Comparison of ENCODE assay signal across 22 mouse cellular contexts in genomic region chr11:93005991-93006390, GRCm38 (mm10).
DNase-seq lines count a peak whose midpoint lies in the region; ATAC-seq and TF ChIP-seq lines count a peak whose summit lies in the region.
"Had no signal": no experiment of that assay in that cellular context is flagged by ENCODE, and none has a peak within 500 bp of the region (broad histone marks: within the 10 kb centered on the region; RNA-seq: fewer than 3 reads in every experiment).

No protein-coding gene starts in this region.

- no peak for TF ChIP-seq EP300 in heart, adult 2 months (IDR thresholded peaks at IDR 0.05; ENCODE audit: insufficient read depth, low read depth, low read length)

- no peak overlapping the region for H3K27ac ChIP-seq in embryonic facial prominence, embryonic 14.5 days (replicated peaks; ENCODE audit: low read depth, low read length)
- no peak overlapping the region for H3K27ac ChIP-seq in embryonic facial prominence, embryonic 10.5 days (replicated peaks)
- H3K27ac ChIP-seq in heart, adult 2 months: no peak overlapping the region
- no peak overlapping the region for H3K27ac ChIP-seq in liver, embryonic 12.5 days
- H3K27ac ChIP-seq: embryonic facial prominence, embryonic 15.5 days; forebrain, embryonic 12.5 days; heart, embryonic 15.5 days; hindbrain, embryonic 13.5 days; hindbrain, postnatal 0 days had no signal

- no peaks in the 10 kb centered on the region for H3K27me3 ChIP-seq in embryonic facial prominence, embryonic 14.5 days (replicated peaks; ENCODE audit: control insufficient read depth, insufficient read depth, low read length)
- no peaks in the 10 kb centered on the region for H3K27me3 ChIP-seq in embryonic facial prominence, embryonic 10.5 days (replicated peaks; ENCODE audit: low read depth, poor library complexity, severe bottlenecking)
- H3K27me3 ChIP-seq in heart, adult 2 months (ENCODE audit: control insufficient read depth, insufficient read depth, low read length): no peaks in the 10 kb centered on the region
- no peaks in the 10 kb centered on the region for H3K27me3 ChIP-seq in liver, embryonic 12.5 days (replicated peaks)
- H3K27me3 ChIP-seq: CH12.LX; embryonic facial prominence, embryonic 15.5 days; forebrain, embryonic 12.5 days; heart, embryonic 15.5 days; hindbrain, embryonic 13.5 days had no signal

- no peak for TF ChIP-seq POLR2A in heart, adult 2 months (IDR thresholded peaks at IDR 0.05; ENCODE audit: insufficient read depth, low read depth, low read length)

- H3K4me3 ChIP-seq in embryonic facial prominence, embryonic 14.5 days (ENCODE audit: low read depth, low read length): no peak overlapping the region
- no peak overlapping the region for H3K4me3 ChIP-seq in embryonic facial prominence, embryonic 10.5 days
- no peak overlapping the region for H3K4me3 ChIP-seq in heart, adult 2 months
- no peak overlapping the region for H3K4me3 ChIP-seq in liver, embryonic 12.5 days
- H3K4me3 ChIP-seq: embryonic facial prominence, embryonic 15.5 days; forebrain, embryonic 12.5 days; heart, embryonic 15.5 days; hindbrain, embryonic 13.5 days had no signal

- intact Hi-C loops in heart, adult 2 months (cut with DNase I): no loop called here

- DNase-seq in embryonic facial prominence, embryonic 14.5 days (ENCODE audit: low spot score): peak; percentile 24
- no peak for DNase-seq in embryonic facial prominence, embryonic 10.5 days (ENCODE audit: low spot score)
- DNase-seq in retina, postnatal 1 day: peak; percentile 16
- DNase-seq in retina, embryonic 14.5 days (ENCODE audit: low spot score): no peak
- peak; percentile 89 for DNase-seq in Muller cell, postnatal 12 days (ENCODE audit: inconsistent ontology term)
- no peak for DNase-seq in heart, adult 2 months
- DNase-seq: adrenal gland, adult 2 months; adrenal gland, postnatal 25 days; cerebellum, adult 11 months; cerebellum, adult 9-10 months; cerebellum, postnatal 36 days; gastrocnemius, postnatal 10 days; heart, adult 18-20 months; heart, postnatal 14 days had no signal

- TF ChIP-seq CTCF in heart, adult 2 months (IDR thresholded peaks at IDR 0.05): no peak

- H3K4me2 ChIP-seq in embryonic facial prominence, embryonic 14.5 days (ENCODE audit: low read depth, low read length): no peak overlapping the region
- H3K4me2 ChIP-seq in liver, embryonic 12.5 days: no peak overlapping the region
- H3K4me2 ChIP-seq: embryonic facial prominence, embryonic 15.5 days; forebrain, embryonic 12.5 days; heart, embryonic 11.5 days; heart, embryonic 15.5 days; hindbrain, embryonic 13.5 days had no signal

- H3K4me1 ChIP-seq in embryonic facial prominence, embryonic 14.5 days (ENCODE audit: control insufficient read depth, insufficient read depth, low read length): no peaks in the 10 kb centered on the region
- H3K4me1 ChIP-seq in embryonic facial prominence, embryonic 10.5 days: no peaks in the 10 kb centered on the region
- no peaks in the 10 kb centered on the region for H3K4me1 ChIP-seq in heart, adult 2 months (ENCODE audit: control insufficient read depth, insufficient read depth, low read length)
- H3K4me1 ChIP-seq in liver, embryonic 12.5 days: no peaks in the 10 kb centered on the region
- H3K4me1 ChIP-seq: embryonic facial prominence, embryonic 15.5 days; forebrain, embryonic 12.5 days; heart, embryonic 15.5 days; hindbrain, embryonic 13.5 days had no signal

- ATAC-seq in embryonic facial prominence, embryonic 14.5 days (ENCODE audit: low read depth): no peak
- ATAC-seq in liver, embryonic 12.5 days: no peak
- ATAC-seq: hindbrain, postnatal 0 days had no signal

- H3K79me2 ChIP-seq in heart, adult 2 months (replicated peaks; ENCODE audit: control insufficient read depth, insufficient read depth, low read length): no peaks in the 10 kb centered on the region

- WGBS in embryonic facial prominence, embryonic 14.5 days: 44% methylated on average over 1 of the region's 1 CpGs
- 69% methylated on average over 1 of the region's 1 CpGs for WGBS in embryonic facial prominence, embryonic 10.5 days
- 31% methylated on average over 1 of the region's 1 CpGs for WGBS in heart, adult 2 months
- WGBS in liver, embryonic 12.5 days (ENCODE audit: insufficient replicate concordance): 24% methylated on average over 1 of the region's 1 CpGs

- H3K36me3 ChIP-seq in embryonic facial prominence, embryonic 14.5 days (ENCODE audit: control insufficient read depth, insufficient read depth, low read length): no peaks in the 10 kb centered on the region
- no peaks in the 10 kb centered on the region for H3K36me3 ChIP-seq in embryonic facial prominence, embryonic 10.5 days (replicated peaks)
- no peaks in the 10 kb centered on the region for H3K36me3 ChIP-seq in heart, adult 2 months (ENCODE audit: control insufficient read depth, insufficient read depth, low read length)
- H3K36me3 ChIP-seq in liver, embryonic 12.5 days: no peaks in the 10 kb centered on the region
- H3K36me3 ChIP-seq: embryonic facial prominence, embryonic 15.5 days; forebrain, embryonic 12.5 days; heart, embryonic 15.5 days; hindbrain, embryonic 13.5 days had no signal

- no peaks in the 10 kb centered on the region for H3K9me3 ChIP-seq in embryonic facial prominence, embryonic 14.5 days (ENCODE audit: control insufficient read depth, low read length)
- no peaks in the 10 kb centered on the region for H3K9me3 ChIP-seq in embryonic facial prominence, embryonic 10.5 days
- no peaks in the 10 kb centered on the region for H3K9me3 ChIP-seq in liver, embryonic 12.5 days (replicated peaks)
- H3K9me3 ChIP-seq: embryonic facial prominence, embryonic 15.5 days; forebrain, embryonic 12.5 days; heart, embryonic 15.5 days; hindbrain, embryonic 13.5 days had no signal

- no peak overlapping the region for H3K9ac ChIP-seq in embryonic facial prominence, embryonic 14.5 days (ENCODE audit: low read depth, low read length)
- no peak overlapping the region for H3K9ac ChIP-seq in heart, adult 2 months (ENCODE audit: low read depth, low read length)
- H3K9ac ChIP-seq in liver, embryonic 12.5 days: no peak overlapping the region
- H3K9ac ChIP-seq: embryonic facial prominence, embryonic 15.5 days; forebrain, embryonic 12.5 days; heart, embryonic 15.5 days; hindbrain, embryonic 13.5 days had no signal

Comparison
In these comparisons a context has a peak if more than half of its experiments do, and no peak if none do; other contexts are left out.
1. DNase-seq: peak in embryonic facial prominence, embryonic 14.5 days (single experiment), retina, postnatal 1 day (single experiment) and Muller cell, postnatal 12 days (single experiment); none in embryonic facial prominence, embryonic 10.5 days (single experiment), retina, embryonic 14.5 days (single experiment) and heart, adult 2 months (0 of 2).